In genomic region chr7:98125473-98125872, GRCm38 (mm10) we compare ENCODE assay signal across 9 mouse cellular contexts. TPM values are rescaled to one million over a fixed set of nuclear protein-coding genes. Genes with fewer than 3 reads are reported as not detected.
DNase-seq lines count a peak whose midpoint lies in the region; ATAC-seq and TF ChIP-seq lines count a peak whose summit lies in the region.
"Had no signal": no experiment of that assay in that cellular context is flagged by ENCODE, and none has a peak within 500 bp of the region (broad histone marks: within the 10 kb centered on the region; RNA-seq: fewer than 3 reads in every experiment).

No protein-coding gene starts in this region.

- DNase-seq in CD4-positive, CD25-positive, alpha-beta regulatory T cell, adult 2 months (ENCODE audit: low read depth, low spot score) = peak; percentile 63
- peak; percentile 41 for DNase-seq in lung, adult 2 months
- no peak for DNase-seq in lung, postnatal 25 days (ENCODE audit: low spot score)
- peak; percentile 56 for DNase-seq in induced T-regulatory cell, adult 2 months (ENCODE audit: low read depth)
- DNase-seq in spleen, postnatal 4 days (ENCODE audit: low spot score in 2 of 2) = peak; percentile 56 to 86
- no peak for DNase-seq in retina, embryonic 14.5 days (ENCODE audit: low spot score)
- no peak for DNase-seq in right cerebral cortex, postnatal 10 days (ENCODE audit: low spot score in 2 of 2)

- no peak overlapping the region for H3K4me3 ChIP-seq in lung, adult 2 months (replicated peaks; ENCODE audit: extremely low read depth, low read depth, low read length)
- H3K4me3 ChIP-seq: limb, embryonic 13.5 days had no signal

- WGBS in lung, adult 2 months = 42% methylated on average over 5 of the region's 5 CpGs

- no peak for ATAC-seq in CD4-positive, CD25-positive, alpha-beta regulatory T cell, adult 4 months

- no peak for TF ChIP-seq POLR2A in lung, adult 2 months (IDR thresholded peaks at IDR 0.05; ENCODE audit: borderline replicate concordance, extremely low read depth, low read depth, low read length)

- peaks cover under 1% of the 10 kb centered on the region; the same call in 1 of the 2 replicates for H3K4me1 ChIP-seq in lung, adult 2 months (ENCODE audit: control insufficient read depth, insufficient read depth, low read length)
- H3K4me1 ChIP-seq: limb, embryonic 13.5 days had no signal

- peak; percentile 52 for TF ChIP-seq CTCF in lung, adult 2 months (IDR thresholded peaks at IDR 0.05; ENCODE audit: insufficient read depth, low read length)

RNA-seq across cellular contexts. Expression of gene Myo7a, which starts 6.1 kb away (rescaled TPM):
- 1 to 10 TPM; 1.0 to 3.1 TPM for polyA plus RNA-seq in CD4-positive, CD25-positive, alpha-beta regulatory T cell, adult 4 months (2017; shearing (Covaris generic))
- polyA plus RNA-seq in lung, adult 2 months (2012; rRNA removed) = 26.4 and 30.8 TPM in 2 replicates

RNA-seq across cellular contexts. Expression of gene Omp, which starts 19.8 kb away (rescaled TPM):
- polyA plus RNA-seq in CD4-positive, CD25-positive, alpha-beta regulatory T cell, adult 4 months (2017; shearing (Covaris generic)) = not detected
- 0.26 and 0.32 TPM in 2 replicates for polyA plus RNA-seq in lung, adult 2 months (2012; rRNA removed)

RNA-seq across cellular contexts. Expression of gene Capn5, which starts 52.6 kb away (rescaled TPM):
- 1 to 10 TPM in 1 of 2 experiments, under 1 TPM in 1; 0.90 to 1.5 TPM for polyA plus RNA-seq in CD4-positive, CD25-positive, alpha-beta regulatory T cell, adult 4 months (2017; shearing (Covaris generic))
- 19.0 and 22.2 TPM in 2 replicates for polyA plus RNA-seq in lung, adult 2 months (2012; rRNA removed)

Comparison
In these comparisons a context has a peak if more than half of its experiments do, and no peak if none do; other contexts are left out.
1. DNase-seq: peak in CD4-positive, CD25-positive, alpha-beta regulatory T cell, adult 2 months (single experiment), lung, adult 2 months (single experiment), induced T-regulatory cell, adult 2 months (single experiment) and spleen, postnatal 4 days (2 of 2); none in lung, postnatal 25 days (single experiment), retina, embryonic 14.5 days (single experiment) and right cerebral cortex, postnatal 10 days (0 of 2).